Mouse (Mus musculus) embryonic stem cell, embryonic (primary cell): ENCODE results near the gene Dok7.

Source experiments
- CTCF ChIA-PET, 4 experiments: fragments of 300-600 bp in 2 of 4; fragments of 350-600 bp in 2 of 4; sonication (Branson Sonifier 250); formaldehyde crosslinking; loops; one replicate each; lab custom pipeline; 2022; ENCODE audit warnings: inconsistent platforms in 2 of 4; lab: Charles Lee
- POLR2A ChIA-PET, 4 experiments: fragments of 300-600 bp in 2 of 4; fragments of 350-600 bp in 2 of 4; sonication (Branson Sonifier 250); formaldehyde crosslinking; loops; one replicate each; lab custom pipeline; 2022; ENCODE audit warnings: antibody characterized with exemption in 4 of 4, inconsistent platforms in 1 of 4; lab: Charles Lee

Dok7 gene

GRCm38 (mm10) chr5:35088785-35089613 lies 32.4 kb downstream of the Dok7 start:
- ChIA-PET POLR2A (interaction anchor here in 3 of 4 experiments (0.6 to 13.6 kb wide), 8 partner anchors 13 to 716 kb away, joined by 3 to 170 read pairs (median 4); partner anchors contain the start of genes Lrpap1 (in 3 of the 3), Adra2c (in 1 of the 3) and Trmt44 (in 1 of the 3)), CTCF (interaction anchor here in 3 of 4 experiments (0.6 to 1.2 kb wide), 14 partner anchors 10 to 278 kb away, joined by 3 to 10 read pairs (median 4); no protein-coding TSS in a partner anchor)

- POLR2A ChIA-PET: interaction anchor here in 3 of 4 experiments (0.6 to 13.6 kb wide), 8 partner anchors 12 to 486 kb away, joined by 3 to 170 read pairs (median 4); partner anchors contain the start of genes Lrpap1 (in 2 of the 3), Adra2c (in 1 of the 3) and Trmt44 (in 1 of the 3)
- CTCF ChIA-PET: interaction anchor here in 3 of 4 experiments (0.6 to 1.2 kb wide), 8 partner anchors 11 to 277 kb away, joined by 3 to 6 read pairs (median 4); no protein-coding TSS in a partner anchor
Measured at GRCm38 (mm10) chr5:35089614-35089963, 33.0 kb downstream of the Dok7 start.

- POLR2A ChIA-PET: interaction anchor here (1.1 to 13.6 kb wide), 6 partner anchors 8 to 14 kb away, joined by 3 to 170 read pairs (median 4); partner anchors contain the start of gene Lrpap1 (in 2 of the 4)
- CTCF ChIA-PET: no interaction called here
Measured at GRCm38 (mm10) chr5:35091636-35092035, 35.1 kb downstream of the Dok7 start.

GRCm38 (mm10) chr5:35103086-35103485 lies 46.5 kb downstream of the Dok7 start:
- ChIA-PET CTCF (interaction anchor here in 1 of 4 experiments (1.0 kb wide), 1 partner anchor 16 kb away, joined by 3 read pairs; no protein-coding TSS in a partner anchor), POLR2A (interaction anchor here (0.6 to 11.9 kb wide), 12 partner anchors 10 to 443 kb away, joined by 5 to 174 read pairs (median 22); partner anchors contain the start of genes Rgs12 (in 2 of the 4), Dok7 (in 1 of the 4), Grk4 (in 1 of the 4) and Nop14 (in 1 of the 4))

GRCm38 (mm10) chr5:35103528-35103927 lies 47.0 kb downstream of the Dok7 start:
- ChIA-PET CTCF (interaction anchor here in 1 of 4 experiments (1.0 kb wide), 1 partner anchor 16 kb away, joined by 3 read pairs; no protein-coding TSS in a partner anchor), POLR2A (interaction anchor here in 3 of 4 experiments (0.6 to 11.9 kb wide), 13 partner anchors 12 to 443 kb away, joined by 4 to 174 read pairs (median 21); partner anchors contain the start of genes Rgs12 (in 3 of the 3), Dok7 (in 1 of the 3), Grk4 (in 1 of the 3) and Nop14 (in 1 of the 3))

GRCm38 (mm10) chr5:35104183-35104959 lies 47.8 kb downstream of the Dok7 start:
- CTCF ChIA-PET: interaction anchor here (0.5 to 2.6 kb wide), 17 partner anchors 10 to 769 kb away, joined by 3 to 12 read pairs (median 4); partner anchors contain the start of genes Grk4 (in 1 of the 4), Nop14 (in 1 of the 4) and Rgs12 (in 1 of the 4)
- POLR2A ChIA-PET: interaction anchor here (0.6 to 11.9 kb wide), 111 partner anchors 8 to 1569 kb away, joined by 3 to 174 read pairs (median 4); partner anchors contain the start of genes Grk4 (in 3 of the 4), Nop14 (in 3 of the 4), Rgs12 (in 3 of the 4) and Dok7 (in 2 of the 4)

GRCm38 (mm10) chr5:35104960-35105921 lies 48.7 kb downstream of the Dok7 start, which contains the start of gene Lrpap1:
Gene Lrpap1, minus strand, starts transcription at chr5:35105766.
- CTCF ChIA-PET: interaction anchor here (0.6 to 2.6 kb wide), 18 partner anchors 11 to 1331 kb away, joined by 3 to 12 read pairs (median 4); partner anchors contain the start of genes Grk4 (in 1 of the 4), Nop14 (in 1 of the 4) and Rgs12 (in 1 of the 4)
- POLR2A ChIA-PET: interaction anchor here (0.5 to 11.9 kb wide), 135 partner anchors 8 to 1984 kb away, joined by 3 to 174 read pairs (median 4); partner anchors contain the start of genes Grk4 (in 3 of the 4), Nop14 (in 3 of the 4), Rgs12 (in 3 of the 4) and Dok7 (in 2 of the 4)

GRCm38 (mm10) chr5:35105922-35106298 lies 49.3 kb downstream of the Dok7 start:
- POLR2A ChIA-PET: interaction anchor here (0.5 to 11.9 kb wide), 57 partner anchors 8 to 1983 kb away, joined by 3 to 174 read pairs (median 5); partner anchors contain the start of genes Grk4 (in 3 of the 4), Nop14 (in 3 of the 4), Rgs12 (in 3 of the 4) and Dok7 (in 2 of the 4)
- CTCF ChIA-PET: interaction anchor here in 3 of 4 experiments (0.6 to 2.6 kb wide), 7 partner anchors 12 to 446 kb away, joined by 3 to 12 read pairs (median 4); partner anchors contain the start of genes Grk4 (in 1 of the 3) and Nop14 (in 1 of the 3)

- CTCF ChIA-PET: interaction anchor here in 1 of 4 experiments (0.9 kb wide), 1 partner anchor 19 kb away, joined by 3 read pairs; no protein-coding TSS in a partner anchor
- POLR2A ChIA-PET: interaction anchor here in 2 of 4 experiments (0.6 to 2.6 kb wide), 2 partner anchors 7 to 17 kb away, joined by 3 to 14 read pairs; partner anchors contain the start of gene Lrpap1 (in 1 of the 2)
Measured at GRCm38 (mm10) chr5:35112444-35112843, 55.9 kb downstream of the Dok7 start.

GRCm38 (mm10) chr5:35116002-35116401 lies 59.4 kb downstream of the Dok7 start:
- CTCF ChIA-PET: no interaction called here

GRCm38 (mm10) chr5:35117633-35118032 lies 61.1 kb downstream of the Dok7 start:
- ChIA-PET CTCF (interaction anchor here in 2 of 4 experiments (1.0 to 2.2 kb wide), 3 partner anchors 14 to 202 kb away, joined by 3 to 6 read pairs (median 3); no protein-coding TSS in a partner anchor), POLR2A (interaction anchor here in 3 of 4 experiments (1.1 to 21.5 kb wide), 3 partner anchors 12 to 15 kb away, joined by 4 to 174 read pairs (median 22); partner anchors contain the start of gene Lrpap1 (in 2 of the 3))

More at GRCm38 (mm10) chr5:35116002-35116401, 59.4 kb downstream of the Dok7 start:
- POLR2A ChIA-PET: interaction anchor here in 3 of 4 experiments (1.0 to 21.5 kb wide), 4 partner anchors 10 to 13 kb away, joined by 3 to 174 read pairs (median 4); partner anchors contain the start of gene Lrpap1 (in 2 of the 3)

GRCm38 (mm10) chr5:35118418-35118817 lies 61.9 kb downstream of the Dok7 start:
- POLR2A ChIA-PET: interaction anchor here in 3 of 4 experiments (0.6 to 21.5 kb wide), 4 partner anchors 13 to 25 kb away, joined by 4 to 174 read pairs (median 14); partner anchors contain the start of gene Lrpap1 (in 2 of the 3)

GRCm38 (mm10) chr5:35120024-35120423 lies 63.5 kb downstream of the Dok7 start:
- ChIA-PET CTCF (interaction anchor here in 1 of 4 experiments (2.0 kb wide), 1 partner anchor 12 kb away, joined by 6 read pairs; no protein-coding TSS in a partner anchor), POLR2A (interaction anchor here in 2 of 4 experiments (3.5 to 21.5 kb wide), 2 partner anchors 15 to 17 kb away, joined by 22 to 174 read pairs; partner anchors contain the start of gene Lrpap1 (in 2 of the 2))

More at GRCm38 (mm10) chr5:35118418-35118817, 61.9 kb downstream of the Dok7 start:
- CTCF ChIA-PET: interaction anchor here in 3 of 4 experiments (0.6 to 2.2 kb wide), 6 partner anchors 13 to 416 kb away, joined by 3 to 6 read pairs (median 3); no protein-coding TSS in a partner anchor

GRCm38 (mm10) chr5:35129208-35129607 lies 72.6 kb downstream of the Dok7 start:
- POLR2A ChIA-PET: interaction anchor here in 3 of 4 experiments (0.6 to 21.5 kb wide), 4 partner anchors 23 to 116 kb away, joined by 3 to 174 read pairs (median 5); partner anchors contain the start of gene Lrpap1 (in 2 of the 3)
- CTCF ChIA-PET: interaction anchor here in 1 of 4 experiments (0.6 kb wide), 1 partner anchor 40 kb away, joined by 10 read pairs; no protein-coding TSS in a partner anchor
